Mouse (Mus musculus) liver, postnatal 0 days (tissue): ENCODE measurements around the gene Ppp1r9a.

ENCODE experiments used
- CTCF ChIP-seq: sonication (generic); IDR thresholded peaks from 2 replicates; pipeline ENCODE4 v1.5.1; 2016; ENCODE audit warnings: antibody characterized with exemption, low read depth
- EP300 ChIP-seq: IDR thresholded peaks from 2 replicates; pipeline ENCODE4 v1.6.1; 2016; ENCODE audit warnings: antibody characterized with exemption, low read depth, mild to moderate bottlenecking

DNA sequence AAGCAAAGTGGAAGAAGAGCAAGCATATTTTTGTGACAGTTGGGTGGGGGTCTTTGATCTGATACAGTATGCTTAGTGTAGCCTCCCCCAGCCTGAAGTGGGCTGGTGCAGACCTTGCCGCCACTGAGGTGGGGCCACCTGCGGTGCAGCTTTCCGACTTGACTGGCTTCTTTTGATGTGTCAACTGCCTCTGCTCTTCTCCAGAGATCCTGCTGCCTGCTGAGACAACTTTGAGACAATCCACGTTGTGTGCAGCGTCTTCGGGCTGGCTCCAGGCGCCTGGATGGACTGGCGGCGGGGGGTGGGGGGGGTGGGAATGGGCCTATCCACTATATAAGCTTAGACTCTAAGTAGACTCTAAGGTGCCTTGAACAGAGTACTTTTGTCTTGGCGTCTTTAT, 47.5 kb upstream of the Ppp1r9a start:
- TF ChIP-seq EP300 (no peak), CTCF (no peak)
